Mouse (Mus musculus): ENCODE measurements at regions not wholly inside any gene's neighbourhood (a gene's known extent, or its start where the extent isn't known, plus 50 kb on each side); places are given as distances from the start of the nearest gene placed in this dataset.

DNA sequence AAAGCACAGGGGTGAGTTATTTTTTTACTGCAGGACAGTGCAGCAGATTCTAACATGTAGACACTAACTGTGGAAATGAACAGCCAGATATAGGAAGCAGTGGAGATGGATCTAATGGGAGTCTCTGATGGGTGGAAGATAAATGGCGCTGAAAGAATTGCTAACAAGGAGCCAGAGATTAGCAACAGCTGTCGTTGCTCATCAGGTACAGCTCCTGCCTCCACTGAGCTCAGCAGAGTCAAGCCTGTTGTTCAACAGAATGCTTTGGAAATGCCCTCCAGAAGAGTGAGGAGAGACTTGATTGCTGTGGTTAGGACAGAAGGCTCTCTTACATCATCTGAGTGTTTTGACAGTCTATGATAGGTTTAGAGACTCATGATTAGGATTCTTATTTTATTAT, 51.9 kb upstream of the Sesn3 start:
- TF ChIP-seq POLR2A (IDR thresholded peaks at IDR 0.05; ENCODE audit: extremely low read depth, insufficient read depth, low read length) (no peak), CTCF (IDR thresholded peaks at IDR 0.05; ENCODE audit: extremely low read depth, insufficient read depth, low read length) (no peak)
